Mouse (Mus musculus) heart, adult 8-10 months (tissue): Measurements from ENCODE around the gene BC055324. TPM values are rescaled to one million over a fixed set of nuclear protein-coding genes. Genes with fewer than 3 reads are reported as not detected.

ENCODE experiments used
- total RNA-seq, 4 experiments: library from RNA; stranded (reverse); gene quantifications; 2 replicates each; pipeline ENCODE4 v1.2.4; 2022

The BC055324 gene
- total RNA-seq, 4 experiments from 2014 or later, result 0.55 to 1.0 (median 0.70) TPM

Other genes with a start within 250 kb of the BC055324 start
- 10 to 100 TPM; 22.2 to 24.9 (median 23.3) TPM for gene Kifap3, start 215.2 kb downstream of the BC055324 start, total RNA-seq
- 1 to 10 TPM; 4.5 to 5.8 (median 5.4) TPM for gene Scyl3, start 65.7 kb downstream of the BC055324 start, total RNA-seq
- gene Mettl18, start 93 bp upstream of the BC055324 start, total RNA-seq, result 1 to 10 TPM; 3.3 to 4.8 (median 4.0) TPM
- gene Sele, start 53.4 kb upstream of the BC055324 start, total RNA-seq, result 1 to 10 TPM in 1 of 4 experiments, under 1 TPM in 3; 0.33 to 1.1 (median 0.54) TPM
- gene Sell, start 67.2 kb upstream of the BC055324 start, total RNA-seq, result 1 to 10 TPM in 3 of 4 experiments, under 1 TPM in 1; 0.71 to 3.5 (median 1.1) TPM
- gene Selp, start 120.5 kb upstream of the BC055324 start, total RNA-seq, result 1 to 10 TPM in 3 of 4 experiments, under 1 TPM in 1; 0.49 to 8.6 (median 1.2) TPM
- gene F5, start 157.0 kb upstream of the BC055324 start, total RNA-seq, result 10 to 100 TPM in 1 of 4 experiments, 1 to 10 TPM in 1, under 1 TPM in 2; 0.94 to 14.2 (median 1.1) TPM